Mouse (Mus musculus) adrenal gland, postnatal 36 days (tissue): ENCODE results near the gene C8a. TPM values are rescaled to one million over a fixed set of nuclear protein-coding genes. Genes with fewer than 3 reads are reported as not detected.

Experiments used
- DNase-seq, 2 experiments: peaks; one replicate each; pipeline ENCODE4 v3.0.0; 2021; ENCODE audit warnings: mixed read lengths in 1 of 2
- total RNA-seq, 2 experiments: library from RNA; stranded (reverse); gene quantifications; 2 replicates each; pipeline ENCODE4 v1.2.3; 2021

The C8a gene
- total RNA-seq, 2 experiments from 2014 or later, result 0.33 to 0.50 TPM

DNA sequence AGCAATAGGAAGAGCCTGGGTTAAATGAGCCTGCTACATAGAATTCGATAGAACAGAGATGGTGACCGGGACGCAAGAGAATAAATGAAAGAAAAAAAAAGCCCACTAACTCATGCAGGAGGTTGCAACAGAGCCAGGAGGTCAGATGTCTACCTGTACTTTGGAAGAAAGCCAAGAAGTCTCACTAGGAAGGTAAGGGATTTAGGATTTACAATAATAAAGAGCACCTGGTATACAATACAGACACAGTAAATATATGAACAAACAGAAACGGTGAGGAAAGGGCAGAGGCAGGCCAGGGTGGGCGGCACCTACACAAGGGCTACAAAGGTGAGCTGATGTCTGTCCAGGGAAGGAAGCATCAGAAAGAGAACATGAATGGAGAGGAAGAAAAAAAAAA is 34.0 kb downstream of the C8a start:
- no peak for DNase-seq

DNA sequence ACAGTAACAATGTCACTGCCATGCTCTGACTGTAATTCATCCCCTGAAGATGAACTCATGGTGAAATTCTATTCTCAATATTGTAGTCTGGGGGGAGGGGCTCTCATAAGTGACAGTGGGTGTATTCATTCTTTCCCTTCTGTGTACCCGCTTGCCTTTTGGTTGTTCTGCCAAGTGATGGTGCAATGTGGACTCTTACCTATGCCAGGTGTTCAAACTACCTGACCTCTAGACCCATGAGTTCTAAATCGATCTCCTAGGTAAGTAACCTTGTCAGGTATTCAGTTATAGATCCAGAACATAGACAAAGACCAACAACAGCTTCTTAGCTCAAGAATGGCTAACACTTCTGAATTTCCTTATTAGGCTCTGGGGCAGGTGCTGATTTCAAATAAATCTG is 37.9 kb downstream of the C8a start:
- DNase-seq, result no peak

DNA sequence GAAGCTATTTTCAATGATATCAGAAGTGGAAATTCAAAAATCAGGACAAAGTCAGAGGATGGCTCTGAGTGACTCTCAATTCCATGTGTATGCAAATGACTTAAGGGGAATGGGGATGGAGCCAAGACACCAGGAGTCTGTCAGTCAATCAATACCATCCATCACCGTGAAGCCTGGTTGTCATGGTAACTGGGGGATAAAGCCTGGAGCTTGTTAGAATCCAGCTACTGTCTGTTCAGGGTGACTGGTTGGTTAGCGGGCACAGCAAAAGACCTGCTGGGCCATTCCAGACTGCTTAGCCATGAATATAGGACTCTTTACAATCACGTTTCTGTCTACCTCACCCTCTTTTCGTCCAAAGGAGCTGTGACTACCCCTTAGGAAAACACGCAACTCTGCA is 41.1 kb downstream of the C8a start:
- DNase-seq, result no peak

DNA sequence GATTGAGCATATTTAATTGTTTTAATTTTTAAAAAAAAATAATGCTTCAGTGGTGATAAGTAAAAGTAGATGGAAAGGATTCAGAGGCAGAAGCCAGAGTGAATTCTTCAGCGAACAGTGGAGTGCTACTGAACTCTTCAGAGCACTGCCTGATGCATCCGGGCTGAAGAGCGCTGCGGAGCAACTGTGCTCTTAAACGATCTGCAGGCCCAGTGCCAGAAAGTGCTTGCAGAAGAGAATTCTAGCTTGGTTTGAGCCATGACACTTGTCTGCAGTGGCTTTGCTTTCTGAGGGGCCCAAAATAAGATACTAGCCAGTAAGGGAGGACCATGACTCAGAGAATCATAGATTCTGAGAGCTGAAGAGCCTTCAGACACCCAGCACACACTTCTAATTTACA is 47.3 kb downstream of the C8a start:
- no peak for DNase-seq

DNA sequence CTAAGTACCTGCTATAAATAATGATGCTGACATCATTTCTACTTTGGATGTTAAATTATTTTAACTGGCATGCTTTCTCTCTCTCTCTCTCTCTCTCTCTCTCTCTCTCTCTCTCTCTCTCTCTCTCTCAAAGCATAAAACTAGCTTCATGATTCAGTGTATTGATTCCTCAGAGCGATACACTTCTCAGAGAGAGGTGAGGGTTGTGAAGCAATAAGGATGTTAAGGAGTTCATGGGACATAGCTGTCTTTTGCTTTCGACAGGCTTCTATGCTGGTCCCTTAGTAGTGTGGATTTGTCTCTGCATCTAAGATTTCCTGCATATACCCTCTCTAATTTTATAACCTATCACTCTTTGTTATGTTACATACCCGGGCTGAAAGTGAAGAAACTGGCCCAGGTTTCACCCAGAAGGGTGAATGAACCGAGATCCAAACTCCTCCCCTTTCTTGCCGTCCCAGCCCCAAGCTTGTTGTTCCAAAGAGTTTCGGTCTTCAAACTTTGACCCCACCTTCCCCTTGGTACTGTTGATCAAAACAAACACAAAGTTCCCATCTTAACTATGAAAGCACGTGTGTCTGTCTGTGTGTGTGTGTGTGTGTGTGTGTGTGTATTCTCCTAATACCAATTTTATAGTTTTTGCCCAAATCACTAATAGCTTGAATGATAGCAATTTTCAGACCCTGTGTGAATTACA is 51.7 kb downstream of the C8a start:
- DNase-seq, result no peak

DNA sequence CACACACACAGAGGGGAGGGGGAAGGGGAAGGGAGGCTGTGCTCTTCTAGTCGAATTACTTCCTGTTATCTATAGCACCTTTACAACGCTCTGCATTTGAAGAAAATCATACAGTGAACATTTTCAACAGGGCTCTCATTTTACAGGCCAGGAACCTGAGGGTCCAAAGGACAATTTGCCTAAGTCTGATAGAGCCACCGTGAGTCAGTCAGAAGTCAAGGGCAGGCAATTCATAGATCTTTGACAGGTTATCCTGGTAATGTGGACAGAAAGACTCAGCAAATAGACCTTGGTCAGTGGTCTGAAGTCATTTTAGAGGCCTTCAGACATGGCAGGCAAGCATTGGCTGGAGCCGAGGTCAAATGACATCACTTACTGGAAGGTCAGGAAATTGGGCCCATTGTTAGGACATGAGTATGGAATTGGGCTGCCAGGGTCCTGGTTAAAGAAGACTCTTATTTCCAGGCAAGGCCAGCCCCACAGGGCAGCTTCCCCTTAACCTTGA is 52.5 kb downstream of the C8a start:
- DNase-seq, result peak; percentile 62 to 76

DNA sequence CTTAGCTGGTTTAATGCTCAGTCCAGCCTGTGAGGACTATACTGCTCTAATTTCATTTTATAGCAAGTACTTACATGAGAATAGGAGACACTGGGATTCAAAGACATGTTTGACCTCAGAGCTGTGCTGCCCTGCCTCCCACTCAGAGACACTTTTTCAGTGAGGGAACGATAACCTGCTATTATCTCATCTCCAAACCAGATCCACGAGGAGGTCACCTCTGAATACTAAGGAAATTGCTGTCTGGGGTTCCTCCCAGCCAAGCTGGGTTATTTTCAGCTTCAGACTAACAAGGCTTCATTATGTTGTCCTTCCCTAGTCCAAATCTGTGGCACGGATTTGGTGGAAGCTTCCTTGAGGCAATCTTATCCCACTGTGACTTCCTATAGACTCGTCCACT is 56.3 kb downstream of the C8a start:
- no peak for DNase-seq

DNA sequence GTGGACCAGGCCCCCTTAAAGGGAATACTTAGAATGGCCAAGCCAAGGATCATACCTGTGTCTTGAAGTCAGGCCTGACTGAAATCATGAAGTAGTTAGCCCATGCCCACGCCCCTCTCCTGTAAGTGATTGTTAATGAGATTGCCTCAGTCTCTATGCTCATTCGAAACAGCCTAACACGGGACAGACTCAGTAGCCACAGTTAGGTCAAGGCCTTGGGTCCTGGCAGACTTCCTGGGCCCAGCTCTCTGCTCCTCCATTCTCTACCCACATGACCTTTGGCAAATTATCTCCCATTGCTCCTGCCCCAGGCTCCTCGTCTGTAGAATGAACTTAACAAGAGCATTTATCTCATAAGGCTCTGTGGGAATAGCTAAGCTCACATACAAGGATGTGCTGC is 57.2 kb downstream of the C8a start:
- peak; percentile 51 to 80 for DNase-seq

DNA sequence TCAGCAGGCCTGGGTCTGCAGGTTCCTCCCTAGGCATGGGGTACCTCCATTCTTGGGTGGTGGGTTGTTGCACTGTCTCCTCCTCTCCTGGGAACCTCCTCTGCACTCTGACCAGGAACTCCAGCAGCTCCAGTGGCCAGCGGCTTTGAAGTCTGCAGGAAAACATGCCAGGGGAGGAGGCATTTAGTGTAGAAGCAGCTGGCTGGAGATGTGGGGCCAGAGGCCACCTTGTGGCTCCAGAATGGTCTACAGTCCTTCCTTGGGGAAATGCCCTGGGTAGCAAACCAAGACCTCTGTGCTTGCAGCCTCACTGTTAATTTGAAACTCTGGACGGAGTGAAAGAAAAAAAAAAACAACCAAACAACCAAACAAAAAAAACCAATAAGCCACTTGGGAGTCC is 58.7 kb downstream of the C8a start:
- no peak for DNase-seq

DNA sequence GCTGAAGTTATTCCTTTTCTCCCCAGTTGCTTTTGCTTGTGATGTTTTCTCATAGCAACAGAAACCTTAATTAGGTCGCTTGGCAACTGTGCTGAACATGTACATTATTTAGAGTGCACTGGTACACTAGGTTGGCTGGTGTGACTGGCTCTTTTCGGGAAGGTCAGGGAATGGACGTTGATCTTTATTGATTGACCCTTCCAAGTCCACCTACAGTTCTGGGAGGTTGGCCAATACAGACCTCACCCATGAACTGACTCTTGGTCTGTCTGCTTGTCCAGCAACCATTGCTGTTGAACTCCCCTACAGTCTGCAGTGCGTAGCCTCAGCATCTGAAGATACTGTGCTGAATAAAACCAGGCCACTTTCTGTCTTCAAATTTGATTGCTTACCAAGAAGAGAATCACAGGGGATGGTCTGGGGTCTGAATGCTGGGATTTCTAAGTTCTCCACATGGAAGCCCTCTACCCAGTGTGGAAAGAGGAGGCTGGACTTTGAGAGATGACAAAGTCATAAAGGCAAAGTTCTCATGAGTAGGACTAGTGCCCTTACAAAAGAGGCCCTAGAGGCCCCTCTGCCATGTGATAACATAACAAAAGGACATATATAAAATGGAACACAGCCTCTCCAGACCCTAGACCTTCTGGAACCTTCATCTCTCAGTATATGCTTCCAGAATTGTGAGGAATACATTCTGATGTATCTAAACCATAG is 59.5 kb downstream of the C8a start:
- DNase-seq, result no peak

DNA sequence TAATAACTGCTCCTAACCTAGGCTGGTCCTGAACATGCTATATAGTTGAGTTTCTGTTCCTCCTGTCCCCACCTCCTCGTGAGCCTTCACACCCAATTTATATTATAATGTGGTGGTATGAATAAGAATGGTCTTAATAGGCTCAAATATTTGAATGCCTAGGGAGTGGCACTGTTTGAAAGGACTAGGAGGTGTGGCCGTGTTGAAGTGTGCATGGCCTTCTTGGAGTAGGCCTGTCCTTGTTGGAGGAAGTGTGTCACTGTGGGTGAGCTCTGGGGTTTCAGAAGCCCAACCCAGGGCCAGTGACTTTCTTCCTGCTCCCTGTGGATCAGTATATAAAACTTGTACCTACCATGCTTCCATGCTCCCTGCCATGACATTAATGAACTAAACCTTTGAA is 62.6 kb downstream of the C8a start:
- no peak for DNase-seq

DNA sequence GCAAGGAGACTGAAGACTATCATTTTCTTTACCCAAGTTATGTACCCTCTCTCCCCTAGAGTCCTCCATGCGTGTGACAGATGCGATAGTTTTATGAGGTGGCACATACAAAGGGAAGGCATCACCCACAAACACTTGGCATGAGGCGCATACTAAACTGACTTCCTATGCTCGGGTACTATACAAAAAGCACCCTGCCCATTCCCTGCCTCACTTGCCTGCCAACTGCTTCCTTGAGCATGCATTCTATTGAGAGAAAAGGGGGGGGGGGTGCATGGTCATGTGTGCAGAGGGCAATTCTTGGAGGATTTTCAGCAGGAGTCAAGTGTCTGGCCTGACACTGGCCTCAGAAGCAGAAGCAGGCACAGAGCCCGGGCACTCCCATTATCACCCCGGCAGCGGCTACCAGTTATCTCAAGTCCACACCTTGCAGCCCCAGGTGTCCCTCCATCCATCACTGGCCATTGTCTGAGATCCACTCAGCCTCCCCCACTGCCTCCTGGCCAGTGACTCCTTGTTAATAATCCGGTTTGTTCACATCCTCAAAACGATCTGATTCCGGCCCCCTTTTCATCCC is 65.4 kb downstream of the C8a start:
- no peak for DNase-seq

DNA sequence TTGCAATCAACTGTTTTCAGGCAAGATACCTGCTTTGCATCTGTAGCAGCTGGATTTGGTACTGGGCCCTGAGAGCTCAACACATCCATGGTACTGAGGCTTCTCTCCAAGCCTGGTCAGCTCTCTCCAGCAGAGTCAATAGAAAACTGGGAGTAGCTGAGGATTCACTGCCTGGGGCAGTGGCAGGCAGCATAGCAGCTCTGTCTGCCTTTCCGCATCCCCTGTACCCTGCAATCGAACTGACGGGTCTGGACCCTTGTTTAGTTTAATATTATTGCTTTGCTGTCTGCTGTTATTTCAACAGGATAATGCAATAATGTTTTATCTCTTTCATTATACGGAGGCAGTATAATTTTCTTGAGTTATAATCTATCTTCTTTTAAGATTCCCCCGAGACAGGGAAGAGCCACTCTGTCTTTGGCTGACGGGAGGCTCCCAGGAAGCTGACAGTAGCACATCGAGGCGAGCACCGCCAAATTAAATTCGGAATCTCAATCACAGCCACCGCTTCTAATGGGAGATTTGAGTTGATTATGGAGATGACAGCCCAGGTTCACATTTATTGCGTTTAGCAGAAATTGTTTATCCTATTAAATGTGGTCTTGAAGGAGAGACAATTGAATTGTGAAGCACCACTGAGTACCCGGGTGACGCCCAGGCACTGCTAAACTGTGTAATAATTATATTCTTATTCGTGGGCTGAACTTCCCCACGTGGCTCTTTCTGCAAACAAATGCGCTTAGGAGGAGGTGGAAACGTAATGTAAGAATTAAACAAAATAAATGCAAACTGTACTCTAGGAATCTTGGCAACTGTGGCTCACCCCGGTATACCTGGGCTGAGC is 70.6 kb downstream of the C8a start:
- no peak for DNase-seq

DNA sequence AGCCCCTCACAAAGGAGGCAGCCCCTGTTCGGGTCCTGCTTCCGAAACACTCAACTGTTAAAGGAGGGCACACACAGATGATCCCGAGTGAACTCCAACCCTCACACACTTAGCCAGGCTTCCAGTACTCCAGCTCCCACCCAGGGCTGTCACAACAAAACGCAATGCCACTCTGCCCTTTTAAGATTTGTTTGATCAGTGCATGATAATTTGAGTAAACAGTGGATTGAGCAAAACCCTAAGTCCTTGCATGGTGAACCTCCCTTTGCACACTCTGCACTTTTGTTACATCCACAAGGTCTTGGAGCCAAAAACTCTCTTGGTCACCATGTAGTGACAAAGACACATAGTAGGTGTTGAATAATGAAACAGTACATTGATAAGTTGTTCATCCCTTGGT is 72.1 kb downstream of the C8a start:
- no peak for DNase-seq

DNA sequence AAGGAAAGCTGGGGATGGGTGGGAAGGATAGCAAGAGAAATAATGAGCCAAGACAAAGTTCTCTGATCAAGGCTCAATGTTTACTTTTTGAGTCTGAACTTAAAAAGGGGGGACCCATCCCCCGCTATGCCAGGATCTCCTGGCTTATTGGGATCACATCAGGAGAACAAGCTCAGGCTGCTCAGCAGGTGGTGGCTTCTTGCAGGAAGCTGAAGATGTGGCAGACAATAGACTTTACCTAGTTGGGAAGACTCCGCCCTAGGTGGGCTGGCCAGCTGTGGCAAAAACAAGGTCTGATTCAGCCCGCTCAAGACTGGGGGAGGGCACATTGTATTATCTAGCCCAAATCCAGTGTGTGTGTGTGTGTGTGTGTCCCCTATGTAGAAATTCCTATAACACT is 74.6 kb downstream of the C8a start:
- DNase-seq, result no peak

DNA sequence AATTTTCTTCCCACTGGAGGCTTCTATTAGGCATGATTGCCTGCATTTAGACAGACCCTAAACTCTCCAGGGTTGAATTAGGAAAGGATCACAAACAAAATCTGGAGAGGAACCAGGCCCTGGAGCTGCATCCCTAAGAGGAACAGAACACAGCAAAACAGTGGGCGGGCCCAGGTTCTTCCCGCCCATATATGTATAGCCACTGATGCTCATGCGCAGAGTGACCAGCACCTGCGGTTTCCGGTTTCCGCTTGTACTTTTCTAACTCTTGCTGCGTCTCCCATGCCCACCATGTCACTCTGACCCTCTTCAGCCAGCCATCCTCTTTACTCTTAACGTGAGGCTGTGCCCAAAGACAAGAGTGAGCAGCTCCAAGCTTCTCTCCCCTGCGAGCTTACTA is 77.2 kb downstream of the C8a start:
- DNase-seq, result no peak

DNA sequence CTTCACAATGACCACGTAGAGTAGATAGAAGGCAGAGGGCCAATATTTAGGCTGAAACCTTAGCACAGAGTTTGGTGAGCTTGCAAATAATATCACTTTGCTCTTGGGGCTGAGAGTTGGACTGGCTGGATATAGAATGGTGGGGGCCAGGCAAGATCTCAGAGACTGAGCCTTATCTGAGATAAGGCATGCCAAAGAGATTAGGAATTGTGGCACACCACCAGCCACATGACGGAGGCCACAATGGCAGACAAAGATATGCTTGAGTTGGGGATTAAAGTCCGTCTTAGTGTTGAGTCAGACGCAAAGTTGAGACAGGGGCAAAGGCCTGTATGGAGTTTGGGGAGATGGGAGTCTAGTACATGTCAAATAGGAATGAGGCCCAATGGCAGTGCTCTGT is 84.1 kb downstream of the C8a start:
- no peak for DNase-seq

DNA sequence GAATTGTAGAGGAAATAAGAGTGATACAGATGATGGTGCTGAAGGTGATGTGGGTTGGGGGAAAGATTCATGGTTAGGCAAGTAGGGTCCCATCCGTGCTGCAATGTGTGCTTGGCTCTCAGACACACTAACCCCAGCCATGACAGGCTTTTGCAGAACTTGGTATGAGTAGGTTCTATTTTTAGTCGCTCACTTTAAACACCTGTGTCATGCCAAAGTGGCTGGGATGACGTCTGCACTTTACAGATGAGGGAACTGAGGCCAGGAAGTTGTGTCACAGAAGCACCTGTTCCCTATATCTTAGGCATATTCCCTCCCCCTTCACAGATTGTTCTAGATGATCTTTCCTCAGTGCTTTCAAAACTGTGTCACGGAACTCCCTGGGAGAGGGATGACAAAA is 93.9 kb downstream of the C8a start:
- no peak for DNase-seq

DNA sequence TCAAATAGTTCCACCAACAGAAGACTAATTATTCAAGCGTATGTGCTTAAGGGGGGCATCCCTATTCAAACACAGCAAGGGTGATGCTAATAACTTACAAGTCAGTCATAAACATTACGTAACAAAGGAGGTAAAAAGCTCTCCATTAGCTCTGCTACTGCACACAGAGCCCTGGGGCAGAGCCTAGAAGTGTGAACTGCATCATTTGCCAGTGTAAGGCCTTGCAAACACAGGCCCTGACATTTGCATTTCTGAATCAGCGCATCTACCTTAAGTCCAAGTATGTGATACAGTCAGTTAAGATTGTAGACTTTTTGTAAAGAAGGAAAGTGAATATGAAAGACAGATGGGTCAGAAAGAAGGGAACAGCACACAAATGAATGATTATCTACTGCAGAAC is 94.8 kb downstream of the C8a start:
- DNase-seq, result no peak

DNA sequence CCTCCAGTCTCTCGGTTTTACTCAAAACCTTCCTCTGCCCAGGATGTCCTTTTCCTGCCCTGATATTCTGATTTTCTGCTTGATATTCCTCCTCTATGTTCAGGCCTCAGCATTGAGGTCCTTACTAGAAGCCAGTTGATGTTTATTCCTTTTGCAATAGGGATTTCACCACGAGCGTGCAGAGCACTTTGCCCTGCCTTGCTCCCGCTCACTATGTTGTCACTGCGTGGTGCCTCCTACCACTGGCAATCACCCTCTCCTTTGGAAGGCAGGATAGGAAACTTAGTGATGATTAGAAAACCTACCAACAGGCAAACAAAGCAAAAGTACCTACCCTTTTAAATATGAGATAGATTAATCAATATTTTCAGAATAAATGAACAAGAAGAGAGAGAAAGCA is 96.7 kb downstream of the C8a start:
- DNase-seq, result no peak

DNA sequence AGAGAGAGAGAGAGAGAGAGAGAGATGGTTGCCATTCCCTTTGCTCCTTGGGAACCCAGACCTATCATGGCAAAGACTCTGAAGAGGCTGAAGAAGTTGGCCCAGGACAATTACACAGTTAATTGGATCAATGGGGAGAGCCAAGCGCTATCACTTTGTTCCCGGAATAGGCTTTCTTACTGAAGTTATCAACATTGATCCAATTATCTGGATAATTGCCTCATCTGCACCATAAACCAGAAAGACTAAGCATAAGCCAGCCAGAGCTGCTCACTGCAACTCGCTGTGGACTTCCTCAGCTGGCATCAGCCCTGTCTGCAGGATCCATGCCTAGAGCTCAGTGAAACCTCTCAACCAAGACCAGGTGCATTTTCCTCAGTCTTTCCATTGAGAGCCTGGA is 100.6 kb downstream of the C8a start:
- DNase-seq, result no peak

DNA sequence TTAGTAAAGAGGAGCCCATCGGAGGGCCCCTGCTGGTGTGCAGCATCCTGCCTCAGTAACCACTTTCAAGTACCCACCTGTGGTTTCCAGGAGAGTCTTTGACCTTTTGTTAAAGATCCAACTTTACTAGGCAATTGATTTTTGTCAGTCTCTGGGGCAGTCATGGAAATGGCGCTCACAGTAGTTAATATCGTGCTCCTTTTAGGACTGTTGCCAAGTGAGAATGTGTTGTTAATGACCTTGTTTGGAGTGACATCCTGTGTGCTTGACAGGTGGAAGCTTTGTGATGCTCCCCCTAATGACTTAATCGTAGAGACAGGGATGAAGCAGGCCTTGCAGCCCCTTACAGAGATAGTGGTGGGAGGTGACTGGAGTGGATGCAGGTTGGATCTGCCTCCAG is 105.9 kb downstream of the C8a start:
- DNase-seq, result no peak

DNA sequence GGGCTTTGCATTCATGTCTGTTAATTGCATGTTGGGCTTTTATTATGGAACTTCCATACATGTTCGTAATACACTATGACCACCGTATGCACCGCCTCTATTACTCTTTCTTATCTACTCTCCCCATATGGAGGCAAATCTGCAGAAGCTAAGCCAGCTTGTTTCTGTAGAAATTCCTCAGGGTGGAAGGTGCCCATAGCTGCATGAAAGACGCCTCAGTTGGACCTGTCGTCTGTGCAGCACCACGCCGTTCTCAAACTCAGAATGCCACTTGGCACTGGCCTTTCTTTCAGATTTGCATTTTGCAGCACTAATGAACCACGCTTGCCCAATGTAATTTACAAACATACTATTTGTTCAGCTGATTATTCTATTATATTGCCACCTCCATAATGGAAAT is 106.6 kb downstream of the C8a start:
- DNase-seq, result no peak
